Comparison of ENCODE assay signal across 11 mouse cellular contexts in genomic region chr8:70757523-70758307, GRCm38 (mm10). TPM values are rescaled to one million over a fixed set of nuclear protein-coding genes. Genes with fewer than 3 reads are reported as not detected.
DNase-seq lines count a peak whose midpoint lies in the region; ATAC-seq and TF ChIP-seq lines count a peak whose summit lies in the region.
"Had no signal": no experiment of that assay in that cellular context is flagged by ENCODE, and none has a peak within 500 bp of the region (broad histone marks: within the 10 kb centered on the region; RNA-seq: fewer than 3 reads in every experiment).

No protein-coding gene starts in this region.

- peak in 1 of 2 experiments; percentile 30 for DNase-seq in heart, adult 2 months
- DNase-seq in ovary, postnatal 36 days (ENCODE audit: low spot score) = peak; percentile 21
- DNase-seq in ovary, postnatal 14 days (ENCODE audit: low spot score) = no peak
- DNase-seq in NIH3T3 (ENCODE audit: low read depth) = peak; percentile 54
- DNase-seq in ovary, postnatal 10 days (ENCODE audit: low spot score) = no peak

- no peak overlapping the region for H3K4me3 ChIP-seq in heart, adult 2 months
- H3K4me3 ChIP-seq in heart, embryonic 11.5 days (ENCODE audit: low read depth, low read length) = no peak overlapping the region
- H3K4me3 ChIP-seq in embryonic fibroblast, embryonic 13.5 days (ENCODE audit: insufficient read depth, low read length) = no peak overlapping the region
- H3K4me3 ChIP-seq in myocyte = no peak overlapping the region
- H3K4me3 ChIP-seq: heart, embryonic 13.5 days; stomach, embryonic 15.5 days had no signal

- intact Hi-C loops in heart, adult 2 months (cut with DNase I) = no loop called here

- H3ac ChIP-seq in myocyte (ENCODE audit: control insufficient read depth, insufficient read length) = no peak overlapping the region

- H3K36me3 ChIP-seq in heart, adult 2 months (ENCODE audit: control insufficient read depth, insufficient read depth, low read length) = peaks cover 3% of the 10 kb centered on the region; the same call in 1 of the 2 replicates
- H3K36me3 ChIP-seq in heart, embryonic 11.5 days (ENCODE audit: control insufficient read depth, insufficient read depth, low read length) = peaks cover 3% of the 10 kb centered on the region; the same call in 1 of the 2 replicates
- no peaks in the 10 kb centered on the region for H3K36me3 ChIP-seq in myocyte (ENCODE audit: control insufficient read depth, insufficient read depth)

- no peaks in the 10 kb centered on the region for H3K27me3 ChIP-seq in heart, adult 2 months (ENCODE audit: control insufficient read depth, insufficient read depth, low read length)
- 0 out of 2 replicates have a peak, but pooled peaks cover 4% of the 10 kb centered on the region for H3K27me3 ChIP-seq in heart, embryonic 11.5 days (ENCODE audit: control insufficient read depth, insufficient read depth, low read length)
- no peaks in the 10 kb centered on the region for H3K27me3 ChIP-seq in myocyte (ENCODE audit: control insufficient read depth, insufficient read depth, insufficient read length)
- H3K27me3 ChIP-seq: heart, embryonic 13.5 days; stomach, embryonic 15.5 days had no signal

- no peaks in the 10 kb centered on the region for H3K79me2 ChIP-seq in heart, adult 2 months (replicated peaks; ENCODE audit: control insufficient read depth, insufficient read depth, low read length)
- H3K79me2 ChIP-seq in myocyte (ENCODE audit: control insufficient read depth, insufficient read depth) = no peaks in the 10 kb centered on the region

- H3K4me2 ChIP-seq in heart, embryonic 11.5 days = no peak overlapping the region
- H3K4me2 ChIP-seq in myocyte (ENCODE audit: low read depth) = no peak overlapping the region
- H3K4me2 ChIP-seq: heart, embryonic 13.5 days; stomach, embryonic 15.5 days had no signal

- H3K9ac ChIP-seq in heart, adult 2 months (ENCODE audit: low read depth, low read length) = no peak overlapping the region
- H3K9ac ChIP-seq in heart, embryonic 11.5 days (ENCODE audit: low read depth, low read length) = no peak overlapping the region
- H3K9ac ChIP-seq: heart, embryonic 13.5 days; stomach, embryonic 15.5 days had no signal

- H3K9me3 ChIP-seq in heart, embryonic 11.5 days (replicated peaks; ENCODE audit: control insufficient read depth, low read length) = no peaks in the 10 kb centered on the region
- H3K9me3 ChIP-seq: heart, embryonic 13.5 days; stomach, embryonic 15.5 days had no signal

- H3K4me1 ChIP-seq in heart, adult 2 months (ENCODE audit: control insufficient read depth, insufficient read depth, low read length) = peaks cover 29% of the 10 kb centered on the region
- H3K4me1 ChIP-seq in heart, embryonic 11.5 days (ENCODE audit: control insufficient read depth, insufficient read depth, low read length) = peaks cover 16% of the 10 kb centered on the region; the same call in 1 of the 2 replicates
- H3K4me1 ChIP-seq in embryonic fibroblast, embryonic 13.5 days (ENCODE audit: control insufficient read depth, insufficient read depth, low read length) = peaks cover 3% of the 10 kb centered on the region

- 72% methylated on average over 22 of the region's 22 CpGs for WGBS in heart, adult 2 months
- WGBS in heart, embryonic 11.5 days (ENCODE audit: insufficient replicate concordance) = 72% methylated on average over 22 of the region's 22 CpGs

- no peak for TF ChIP-seq POLR2A in heart, adult 2 months (IDR thresholded peaks at IDR 0.05; ENCODE audit: insufficient read depth, low read depth, low read length)
- TF ChIP-seq POLR2A in embryonic fibroblast, embryonic 13.5 days (IDR thresholded peaks at IDR 0.05; ENCODE audit: low read depth, low read length) = no peak
- peak; percentile 31 for TF ChIP-seq POLR2A in myocyte (IDR thresholded peaks at IDR 0.05; ENCODE audit: insufficient read length, low read depth)

- no peak for TF ChIP-seq EP300 in heart, adult 2 months (IDR thresholded peaks at IDR 0.05; ENCODE audit: insufficient read depth, low read depth, low read length)

- no peak for ATAC-seq in heart, embryonic 11.5 days (replicated peaks; ENCODE audit: insufficient number of reproducible peaks, low FRiP score, low TSS enrichment)

- H3K27ac ChIP-seq in heart, adult 2 months = no peak overlapping the region
- no peak overlapping the region for H3K27ac ChIP-seq in heart, embryonic 11.5 days (ENCODE audit: low read depth, low read length)
- no peak overlapping the region for H3K27ac ChIP-seq in embryonic fibroblast, embryonic 13.5 days (ENCODE audit: insufficient read depth, low read length)
- H3K27ac ChIP-seq: heart, embryonic 13.5 days; stomach, embryonic 15.5 days had no signal

- peak; percentile 56 for TF ChIP-seq CTCF in heart, adult 2 months (IDR thresholded peaks at IDR 0.05)
- peak; percentile 67 for TF ChIP-seq CTCF in embryonic fibroblast, embryonic 13.5 days (IDR thresholded peaks at IDR 0.05; ENCODE audit: borderline replicate concordance, insufficient read depth, low read length)

TF ChIP-seq in myocyte, 11 proteins besides CTCF, POLR2A, EP300 and RAD21:
- TF ChIP-seq POLR2AphosphoS2 (IDR thresholded peaks at IDR 0.05; ENCODE audit: insufficient read length, low read depth) (peak; percentile 33), CEBPB (IDR thresholded peaks at IDR 0.05; ENCODE audit: insufficient read depth, poor library complexity, severe bottlenecking) (no peak), MYOD1 (IDR thresholded peaks at IDR 0.05; ENCODE audit: control insufficient read depth in 1 of 3, insufficient read length in 2 of 3, low read depth in 2 of 3) (no peak)

RNA-seq across cellular contexts. Expression of gene Mpv17l2, which starts 3.0 kb away (rescaled TPM):
- total RNA-seq in heart, adult 2 months (2021) = 10 to 100 TPM; 21.7 to 29.1 TPM
- polyA plus RNA-seq in heart, adult 2 months (2012; rRNA removed) = 30.0 and 32.2 TPM in 2 replicates
- 42.5 and 42.6 TPM in 2 replicates for polyA plus RNA-seq in heart, embryonic 11.5 days (2014; fragmentation: Nextera tagmentation; extraction: Ambion mirVana)
- polyA plus RNA-seq in embryonic fibroblast, embryonic 13.5 days (2011; ENCODE audit: insufficient read length, low read depth, missing spikeins) = 29.1 and 32.6 TPM in 2 replicates
- 73.0 TPM for polyA plus RNA-seq in myocyte (2012; fragmentation: generic; extraction: Trizol)

RNA-seq across cellular contexts. Expression of gene Rab3a, which starts 3.2 kb away (rescaled TPM):
- total RNA-seq in heart, adult 2 months (2021) = 10 to 100 TPM; 46.5 to 48.0 TPM
- 89.1 and 117 TPM in 2 replicates for polyA plus RNA-seq in heart, adult 2 months (2012; rRNA removed)
- 16.2 and 21.3 TPM in 2 replicates for polyA plus RNA-seq in heart, embryonic 11.5 days (2014; fragmentation: Nextera tagmentation; extraction: Ambion mirVana)
- 8.6 and 10.2 TPM in 2 replicates for polyA plus RNA-seq in embryonic fibroblast, embryonic 13.5 days (2011; ENCODE audit: insufficient read length, low read depth, missing spikeins)
- polyA plus RNA-seq in myocyte (2012; fragmentation: generic; extraction: Trizol) = 34.9 TPM

RNA-seq across cellular contexts. Expression of gene Pik3r2, which starts 18.8 kb away (rescaled TPM):
- total RNA-seq in heart, adult 2 months (2021) = 10 to 100 TPM; 22.0 to 22.4 TPM
- 34.3 and 45.5 TPM in 2 replicates for polyA plus RNA-seq in heart, adult 2 months (2012; rRNA removed)
- polyA plus RNA-seq in heart, embryonic 11.5 days (2014; fragmentation: Nextera tagmentation; extraction: Ambion mirVana) = 21.5 and 23.1 TPM in 2 replicates
- polyA plus RNA-seq in embryonic fibroblast, embryonic 13.5 days (2011; ENCODE audit: insufficient read length, low read depth, missing spikeins) = 42.8 and 43.5 TPM in 2 replicates
- 130 TPM for polyA plus RNA-seq in myocyte (2012; fragmentation: generic; extraction: Trizol)

RNA-seq across cellular contexts. Expression of gene Pde4c, which starts 34.2 kb away (rescaled TPM):
- 1 to 10 TPM; 2.3 to 2.7 TPM for total RNA-seq in heart, adult 2 months (2021)
- 10.8 and 11.0 TPM in 2 replicates for polyA plus RNA-seq in heart, adult 2 months (2012; rRNA removed)
- polyA plus RNA-seq in heart, embryonic 11.5 days (2014; fragmentation: Nextera tagmentation; extraction: Ambion mirVana) = not detected in 2 replicates
- polyA plus RNA-seq in embryonic fibroblast, embryonic 13.5 days (2011; ENCODE audit: insufficient read length, low read depth, missing spikeins) = not detected in 2 replicates
- 0.10 TPM for polyA plus RNA-seq in myocyte (2012; fragmentation: generic; extraction: Trizol)
- polyA plus RNA-seq: heart, embryonic 13.5 days had no signal

RNA-seq across cellular contexts. Expression of gene Gm3336, which starts 39.4 kb away (rescaled TPM):
- not detected for total RNA-seq in heart, adult 2 months (2021)
- polyA plus RNA-seq in heart, adult 2 months (2012; rRNA removed) = not detected in 2 replicates
- not detected in 2 replicates for polyA plus RNA-seq in heart, embryonic 11.5 days (2014; fragmentation: Nextera tagmentation; extraction: Ambion mirVana)
- not detected in 2 replicates for polyA plus RNA-seq in embryonic fibroblast, embryonic 13.5 days (2011; ENCODE audit: insufficient read length, low read depth, missing spikeins)
- 0.23 TPM for polyA plus RNA-seq in myocyte (2012; fragmentation: generic; extraction: Trizol)
- polyA plus RNA-seq: heart, embryonic 13.5 days; limb, embryonic 14.5 days had no signal

Comparison
In these comparisons a context has a peak if more than half of its experiments do, and no peak if none do; other contexts are left out.
1. DNase-seq: peak in ovary, postnatal 36 days (single experiment) and NIH3T3 (single experiment); none in ovary, postnatal 14 days (single experiment) and ovary, postnatal 10 days (single experiment).